Mouse (Mus musculus) brown adipose tissue, adult 24 weeks (tissue): ENCODE measurements around the gene Myo1d. TPM values are rescaled to one million over a fixed set of nuclear protein-coding genes. Genes with fewer than 3 reads are reported as not detected.

Source experiments
- H3K27ac ChIP-seq: fragments of 200-500 bp; replicated peaks from 2 replicates; pipeline ENCODE4 v1.5.1; 2012; ENCODE audit warnings: low read depth, mild to moderate bottlenecking, low read length
- H3K4me1 ChIP-seq: fragments of 200-500 bp; 2 replicates; pipeline ENCODE4 v1.6.1; 2012; ENCODE audit warnings: low read length, mixed read lengths; ENCODE audit not compliant: control insufficient read depth, insufficient read depth, insufficient read length
- H3K4me3 ChIP-seq: fragments of 200-500 bp; 2 replicates; pipeline ENCODE4 v1.5.1; 2012; ENCODE audit warnings: low read depth, mild to moderate bottlenecking, low read length, moderate library complexity; ENCODE audit not compliant: insufficient read depth
- polyA plus RNA-seq: library from polyadenylated mRNA; stranded (reverse); fragments of >200 nt; gene quantifications from 2 replicates; pipeline ENCODE4 v1.2.4, GENCODE M21; 2012; ENCODE audit not compliant: missing spikeins, insufficient read depth, insufficient read length

Myo1d gene
- polyA plus RNA-seq, 1 experiment: 2.5 TPM

DNA sequence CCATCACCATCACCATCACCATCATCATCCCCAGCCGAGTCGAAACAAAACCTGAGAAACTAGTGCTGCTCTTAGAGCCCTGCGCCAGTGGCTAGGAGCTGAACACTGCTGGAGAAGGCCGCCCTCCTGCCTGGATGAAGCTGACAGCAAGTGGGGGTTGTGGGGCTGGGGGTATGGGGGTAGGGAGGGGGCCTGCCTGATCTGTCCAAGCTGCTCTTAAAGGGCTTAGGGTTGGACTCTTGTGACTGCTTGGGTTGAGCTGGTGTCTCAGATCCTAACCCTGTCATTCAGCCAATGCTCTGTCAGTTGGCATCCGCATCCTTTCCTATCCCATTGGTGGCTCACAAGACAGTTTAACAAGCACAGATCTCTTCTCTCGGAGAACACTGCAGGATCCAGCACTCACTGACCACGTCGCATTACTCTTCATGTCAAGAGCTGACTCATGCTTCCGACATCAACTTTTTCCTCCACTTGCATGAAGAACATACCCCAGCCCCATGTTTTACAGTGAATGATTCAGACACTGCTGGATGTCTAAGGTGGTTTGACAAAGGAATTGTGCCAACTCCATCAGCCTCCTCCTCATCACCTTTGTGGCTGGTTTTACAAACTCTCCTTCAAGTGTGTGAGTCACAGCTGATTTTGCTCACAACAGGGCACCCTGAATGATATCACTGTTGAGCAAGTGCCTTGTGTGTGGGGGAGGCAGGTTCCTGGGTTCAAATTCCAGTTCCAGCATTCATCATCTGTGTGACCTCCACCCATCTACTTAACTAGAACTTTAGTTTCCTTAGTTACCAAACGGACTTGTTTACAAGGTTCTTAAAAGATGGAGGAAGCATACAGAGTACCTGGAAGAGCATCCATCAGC is 150.6 kb downstream of the Myo1d start:
- H3K4me3 ChIP-seq: no peak overlapping the region
- H3K4me1 ChIP-seq: 0 out of 2 replicates have a peak, but pooled peaks cover 3% of the 10 kb centered on the region
- H3K27ac ChIP-seq: no peak overlapping the region

DNA sequence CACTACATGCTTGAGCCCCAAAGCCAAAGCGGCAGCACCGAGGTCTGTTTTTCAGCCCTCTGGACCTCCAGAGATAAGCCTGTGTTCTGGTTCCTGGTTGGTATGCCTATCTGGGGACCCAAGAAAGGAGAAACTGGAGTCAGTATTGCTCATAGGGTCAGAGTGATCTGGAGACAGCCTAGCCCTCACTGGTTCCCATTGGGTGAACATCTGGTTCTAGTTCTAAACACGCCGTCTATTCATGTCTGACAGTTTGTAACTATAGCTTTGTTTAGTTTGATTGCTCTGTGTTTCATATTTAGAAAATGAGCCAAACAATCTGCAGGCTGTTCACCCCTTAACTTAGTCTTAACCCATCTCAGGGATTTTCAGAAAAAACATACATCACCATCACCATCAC is 151.2 kb downstream of the Myo1d start:
- H3K4me3 ChIP-seq: no peak overlapping the region
- H3K27ac ChIP-seq: no peak overlapping the region
- H3K4me1 ChIP-seq: 0 out of 2 replicates have a peak, but pooled peaks cover 3% of the 10 kb centered on the region

DNA sequence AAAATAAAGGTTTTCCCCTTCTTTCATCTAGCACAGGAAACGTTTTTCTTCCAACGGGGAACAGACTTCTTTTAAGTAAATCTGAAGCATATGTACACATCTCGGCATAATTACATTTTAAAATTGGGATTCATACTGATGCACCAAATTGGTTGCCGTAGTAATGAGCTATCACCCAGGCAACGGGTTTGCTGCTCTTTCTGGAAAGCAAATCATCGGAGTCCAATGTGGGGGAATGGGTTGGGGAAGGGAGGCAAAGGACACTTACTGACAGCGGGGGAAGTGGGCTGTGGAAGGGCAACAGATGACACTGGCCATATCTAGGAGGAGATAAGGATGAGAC is 156.8 kb downstream of the Myo1d start:
- Histone ChIP-seq H3K4me1 (no peaks in the 10 kb centered on the region), H3K4me3 (no peak overlapping the region), H3K27ac (no peak overlapping the region)

DNA sequence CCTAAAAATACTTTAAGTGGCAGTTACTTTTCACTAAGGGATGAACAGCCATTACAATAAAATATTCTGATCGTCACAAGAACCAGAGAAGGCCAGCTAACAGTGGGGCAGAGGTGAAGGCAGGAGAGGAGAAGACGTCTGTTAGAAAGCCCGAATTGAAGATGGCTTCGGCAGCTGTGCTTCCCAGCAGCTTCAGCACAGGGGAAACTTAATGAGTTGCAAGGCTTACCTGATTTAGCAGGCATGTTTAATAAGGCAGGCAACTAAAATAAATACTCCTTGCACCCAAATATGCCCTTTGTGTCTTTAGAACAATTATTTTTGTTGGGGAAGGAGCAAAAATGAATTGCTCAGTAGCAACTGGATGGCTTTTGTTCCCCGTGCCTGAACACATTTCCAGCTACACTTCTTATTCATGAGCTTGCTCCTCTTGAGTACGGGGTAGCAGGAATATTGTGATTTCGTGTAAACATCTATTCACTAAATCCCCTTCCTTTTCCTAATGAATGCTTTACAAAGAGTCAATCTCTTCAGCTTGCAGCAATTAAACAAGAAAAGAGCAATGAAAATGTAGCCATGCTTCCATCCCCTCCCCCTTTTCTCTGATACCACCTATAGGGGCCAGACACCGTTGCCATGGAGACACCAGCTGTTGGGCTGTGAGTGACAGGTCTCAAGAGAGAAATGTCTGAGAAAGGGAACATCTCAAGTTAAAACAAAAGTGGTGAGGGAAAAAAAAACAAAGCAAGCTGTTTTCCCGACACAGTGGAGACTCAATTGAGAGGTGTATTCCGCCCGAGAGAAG is 157.4 kb downstream of the Myo1d start:
- H3K27ac ChIP-seq: no peak overlapping the region
- no peaks in the 10 kb centered on the region for H3K4me1 ChIP-seq
- no peak overlapping the region for H3K4me3 ChIP-seq

DNA sequence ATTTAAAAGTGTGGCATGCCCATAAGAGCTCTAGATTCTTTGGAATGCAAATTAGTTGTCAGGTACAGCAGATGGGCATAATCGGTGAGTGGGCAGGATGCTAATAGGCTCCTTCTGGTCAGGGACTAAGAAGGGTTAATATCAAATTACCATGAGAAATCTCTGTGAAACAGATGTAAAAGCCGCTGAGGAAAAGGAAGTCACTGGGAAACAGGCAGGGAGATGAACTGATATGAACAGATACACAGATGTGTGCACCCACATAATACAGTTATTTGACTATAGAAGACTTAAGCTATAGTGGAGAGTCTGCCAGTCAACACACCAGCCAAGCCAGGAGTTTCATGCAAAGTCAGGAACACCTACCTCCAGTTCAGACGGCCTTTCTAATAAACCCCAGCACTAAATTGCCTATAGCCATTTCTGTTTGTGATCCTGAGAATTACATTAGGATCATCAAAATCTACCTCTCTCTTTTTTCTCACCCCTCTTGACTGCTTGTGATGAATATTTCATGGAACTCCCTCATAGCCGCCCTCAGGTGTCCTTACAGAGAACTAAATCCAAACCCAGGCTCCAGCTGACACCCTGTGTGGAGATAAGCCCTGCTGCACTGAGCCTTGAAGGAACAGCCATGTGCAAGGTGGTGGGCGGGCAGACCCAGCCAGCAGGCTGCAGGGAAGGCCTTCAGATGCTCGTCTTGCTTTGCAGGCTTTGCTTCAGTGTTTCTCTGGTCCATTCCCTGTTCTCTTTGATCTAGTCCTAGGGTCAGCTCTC is 164.7 kb downstream of the Myo1d start:
- Histone ChIP-seq H3K27ac (no peak overlapping the region), H3K4me3 (no peak overlapping the region), H3K4me1 (no peaks in the 10 kb centered on the region)

DNA sequence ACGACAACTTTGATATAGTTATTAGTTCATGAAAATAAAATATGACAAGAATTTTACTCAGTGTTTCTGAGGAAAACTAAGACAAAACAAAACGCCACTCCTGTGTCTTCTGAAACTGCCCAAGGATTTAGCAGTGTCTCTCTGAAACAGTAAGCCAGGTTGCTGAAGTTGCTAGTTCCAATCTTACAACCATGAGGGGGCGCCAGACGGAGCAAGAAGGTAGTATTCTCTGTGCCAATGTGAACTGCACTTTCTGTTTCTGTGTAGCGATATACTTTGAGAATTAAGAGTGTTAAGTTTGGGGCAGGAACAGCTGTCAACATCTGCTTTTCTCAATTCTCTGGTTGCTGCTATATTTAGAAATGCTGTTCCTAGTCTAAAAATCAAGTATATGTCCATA is 165.4 kb downstream of the Myo1d start:
- Histone ChIP-seq H3K4me1 (no peaks in the 10 kb centered on the region), H3K27ac (no peak overlapping the region), H3K4me3 (no peak overlapping the region)

DNA sequence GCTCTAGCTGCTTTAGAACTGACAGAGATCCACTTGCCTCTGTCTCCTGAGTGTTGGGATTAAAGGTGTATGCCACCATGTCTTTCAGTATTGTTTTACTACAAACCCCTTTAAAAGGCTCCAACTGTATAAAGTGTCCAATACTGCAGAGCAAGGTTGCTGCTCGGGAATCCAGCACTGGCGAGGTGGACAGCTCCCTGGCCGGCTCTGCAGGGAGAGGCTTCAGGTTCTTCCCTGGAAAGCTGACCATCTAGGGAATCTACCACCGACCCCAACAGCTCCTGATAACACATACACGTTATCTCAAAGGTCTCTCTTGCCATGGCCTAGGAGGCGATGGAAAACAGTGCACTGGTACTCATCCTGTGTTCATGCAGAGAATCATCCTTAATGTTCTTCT is 166.3 kb downstream of the Myo1d start:
- no peaks in the 10 kb centered on the region; the same call in 1 of the 2 replicates for H3K4me1 ChIP-seq
- no peak overlapping the region for H3K4me3 ChIP-seq
- H3K27ac ChIP-seq: no peak overlapping the region

DNA sequence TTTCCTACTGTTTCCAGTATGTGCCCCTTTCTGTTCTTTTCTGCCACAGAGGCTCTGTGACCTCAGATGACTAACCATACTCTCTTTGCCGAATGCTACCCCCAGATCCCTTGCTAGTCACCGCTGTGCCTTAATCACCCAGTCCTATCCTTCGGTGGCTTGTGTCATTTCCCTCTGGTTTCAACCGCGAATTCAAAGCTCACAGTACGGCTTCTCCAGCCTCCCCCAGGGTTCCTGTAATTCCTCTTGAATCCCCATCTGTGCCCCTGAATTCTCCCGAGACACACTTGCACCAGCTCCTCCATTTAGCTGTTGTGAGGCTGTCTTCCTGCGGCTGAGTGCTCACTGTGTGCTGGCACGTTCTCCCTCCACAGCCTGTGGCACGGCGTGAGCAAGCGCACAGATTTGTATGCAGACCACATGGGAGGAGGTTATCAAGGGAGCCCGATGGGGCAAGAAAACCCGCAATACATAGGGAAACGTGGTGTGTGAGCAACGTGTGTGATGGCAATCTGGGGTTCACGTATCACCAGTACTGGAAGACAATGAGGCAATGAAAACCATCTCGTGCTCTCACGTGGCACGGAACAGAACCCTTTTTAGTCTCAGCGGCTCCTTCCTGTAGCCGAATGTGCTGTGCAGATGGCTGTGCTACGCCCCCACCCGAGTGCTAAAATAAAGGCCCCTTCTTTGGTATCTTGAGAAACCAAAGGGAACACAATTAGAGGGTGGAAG is 177.0 kb downstream of the Myo1d start:
- peaks cover 4% of the 10 kb centered on the region; the same call in 1 of the 2 replicates for H3K4me1 ChIP-seq
- peak overlapping the region; percentile 24; the same call in 1 of the 2 replicates for H3K27ac ChIP-seq
- peak overlapping the region; percentile 25 for H3K4me3 ChIP-seq

DNA sequence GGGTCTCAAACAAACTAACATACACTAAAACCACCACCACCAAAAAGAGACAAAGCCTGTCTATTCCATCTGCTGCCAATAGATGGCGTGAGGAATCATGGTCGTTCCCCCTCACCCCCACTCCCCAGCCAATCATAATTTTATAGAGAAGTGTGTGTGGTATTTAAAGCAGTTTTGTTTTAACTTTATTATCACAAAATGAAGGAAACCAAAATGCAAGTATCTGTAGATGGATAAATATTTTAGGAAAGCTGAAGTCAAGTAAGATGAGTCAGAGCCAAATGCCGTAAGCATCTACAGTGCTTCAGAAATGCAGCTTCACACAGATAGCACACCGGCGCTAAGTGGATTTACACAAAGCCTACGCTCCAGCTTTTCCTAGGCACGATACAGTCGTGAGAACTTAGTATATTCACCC is 177.8 kb downstream of the Myo1d start:
- Histone ChIP-seq H3K4me1 (peaks cover 4% of the 10 kb centered on the region; the same call in 1 of the 2 replicates), H3K4me3 (no peak overlapping the region), H3K27ac (no peak overlapping the region)

DNA sequence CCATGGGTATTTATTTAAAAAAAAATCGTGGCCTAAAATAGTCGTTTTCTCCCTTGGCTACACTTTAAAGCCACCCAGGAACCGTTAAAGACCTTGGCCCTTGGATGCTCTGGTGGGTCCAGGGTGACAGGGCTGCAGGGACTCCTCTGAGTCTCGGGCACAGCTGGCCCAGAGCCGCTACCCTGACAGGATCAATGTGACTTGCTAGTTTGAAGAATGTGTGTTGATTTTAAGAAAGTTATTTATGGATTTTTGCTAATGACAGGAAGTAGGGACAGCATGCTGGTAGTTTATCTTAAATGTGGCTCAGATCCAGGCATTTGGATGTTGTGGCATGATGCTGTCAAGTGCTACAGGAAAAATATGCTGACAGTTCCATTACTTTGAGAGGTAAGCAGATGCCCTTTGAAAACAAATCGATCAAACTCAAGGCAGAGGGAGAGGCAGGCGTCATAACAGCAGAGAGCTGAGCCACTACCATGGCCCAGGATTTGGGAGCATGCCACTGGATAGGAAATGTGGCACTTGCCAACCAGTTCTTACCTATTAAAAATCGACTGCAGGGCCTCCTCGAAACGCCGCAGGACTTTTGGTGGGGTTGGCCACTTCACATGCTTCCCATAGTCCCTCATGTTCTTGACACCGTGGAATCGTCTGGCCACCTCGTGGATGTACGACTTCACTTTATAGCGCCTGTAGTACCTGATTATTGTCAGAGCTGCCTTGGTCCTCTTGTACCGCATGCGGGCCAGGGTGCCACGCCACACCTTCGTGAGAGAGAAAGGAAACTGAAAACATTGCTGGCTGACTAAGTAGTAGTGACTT is 178.6 kb downstream of the Myo1d start:
- peaks cover 4% of the 10 kb centered on the region; the same call in 1 of the 2 replicates for H3K4me1 ChIP-seq
- no peak overlapping the region for H3K27ac ChIP-seq
- H3K4me3 ChIP-seq: no peak overlapping the region

DNA sequence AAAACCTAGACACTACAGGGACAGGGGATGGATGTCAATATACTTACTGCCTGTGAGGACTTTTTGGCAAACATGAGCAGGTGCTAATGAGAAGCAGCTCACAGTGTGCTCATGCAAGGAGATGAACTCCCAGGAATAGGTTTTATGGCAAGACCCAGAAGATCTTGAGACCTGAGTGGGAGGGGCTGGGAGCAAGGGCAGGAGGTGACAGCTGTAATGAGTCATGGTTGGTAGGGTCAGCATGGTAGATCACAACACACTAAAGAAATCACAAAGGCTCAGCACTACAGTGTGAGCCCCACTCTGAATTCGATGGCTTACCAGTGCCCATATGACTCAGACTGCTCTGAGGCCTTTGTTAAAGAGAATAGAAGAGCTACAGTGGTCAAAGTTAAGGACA is 184.3 kb downstream of the Myo1d start:
- Histone ChIP-seq H3K27ac (no peak overlapping the region), H3K4me1 (no peaks in the 10 kb centered on the region), H3K4me3 (no peak overlapping the region)

DNA sequence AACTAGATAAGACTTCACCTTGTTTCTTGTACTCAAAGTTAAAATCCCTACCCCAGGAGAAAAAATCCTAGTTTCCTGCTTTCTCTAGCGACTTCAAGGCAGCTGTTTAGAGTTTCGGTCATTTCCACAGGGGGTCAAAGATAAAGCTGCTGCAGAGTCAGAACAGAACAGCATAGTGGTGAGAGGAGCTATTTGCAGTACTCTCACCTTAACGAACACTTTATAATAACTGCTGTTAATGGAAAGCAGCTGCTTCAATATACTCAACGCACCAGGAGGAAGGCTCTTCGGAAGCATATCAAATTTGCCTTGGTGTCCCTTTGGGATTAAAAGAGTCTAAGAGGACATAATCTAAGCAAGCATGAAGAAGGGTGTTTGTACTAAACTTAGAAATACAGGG is 190.4 kb downstream of the Myo1d start:
- no peak overlapping the region for H3K4me3 ChIP-seq
- H3K4me1 ChIP-seq: no peaks in the 10 kb centered on the region
- no peak overlapping the region for H3K27ac ChIP-seq

DNA sequence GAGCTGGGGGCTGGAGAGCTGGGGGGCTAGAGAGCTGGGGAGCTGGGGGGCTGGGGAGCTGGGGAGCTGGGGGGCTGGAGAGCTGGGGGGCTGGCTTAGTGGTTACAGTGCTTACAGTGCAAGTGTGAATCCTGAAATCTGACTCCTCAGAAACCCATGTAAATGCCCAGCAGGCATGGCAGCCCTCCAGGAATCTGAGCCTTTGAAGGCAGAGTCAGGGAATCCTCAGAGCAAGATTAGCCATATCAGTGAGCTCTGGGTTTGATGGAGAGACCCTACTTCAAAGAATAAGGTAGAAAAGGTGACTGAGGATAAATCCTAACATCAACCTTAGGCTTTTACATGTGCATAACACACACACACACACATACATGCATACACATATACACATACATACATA is 194.1 kb downstream of the Myo1d start:
- no peak overlapping the region for H3K27ac ChIP-seq
- H3K4me3 ChIP-seq: no peak overlapping the region
- H3K4me1 ChIP-seq: no peaks in the 10 kb centered on the region

DNA sequence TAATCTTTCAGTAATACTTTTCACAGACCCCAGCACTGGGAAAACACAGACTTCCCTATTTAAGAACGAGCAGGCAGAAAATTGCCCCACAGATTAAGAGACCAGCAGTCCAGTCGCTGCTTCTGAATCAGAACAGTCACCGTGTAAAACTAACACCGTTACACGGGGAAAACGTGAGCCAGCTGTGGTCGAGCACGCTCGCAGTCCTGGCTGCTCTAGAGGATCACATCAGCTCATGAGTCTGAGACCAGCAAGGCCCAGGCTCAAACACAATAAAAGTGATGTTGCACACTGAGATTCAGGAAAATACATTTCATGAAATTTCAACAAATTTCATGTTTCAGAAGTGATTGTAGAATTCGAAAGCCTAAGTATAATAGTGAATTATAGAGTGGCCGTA is 194.6 kb downstream of the Myo1d start:
- Histone ChIP-seq H3K4me3 (no peak overlapping the region), H3K4me1 (no peaks in the 10 kb centered on the region), H3K27ac (no peak overlapping the region)
